Mouse (Mus musculus) embryonic facial prominence, embryonic 11.5 days (tissue): ENCODE results near the gene Npdc1. TPM values are rescaled to one million over a fixed set of nuclear protein-coding genes. Genes with fewer than 3 reads are reported as not detected.
A peak's percentile ranks its signal among the peaks of the same experiment; 100 is the strongest.

ENCODE experiments used
- ATAC-seq: fragments of 200-750 bp; cut with Nextera tagmentation; replicated peaks from 2 replicates; pipeline ENCODE4 v1.8.0; 2017; ENCODE audit warnings: low read depth; ENCODE audit not compliant: insufficient number of reproducible peaks, low FRiP score, low TSS enrichment
- DNase-seq: peaks from one replicate; pipeline ENCODE4 v3.0.0-alpha.2; 2015; ENCODE audit warnings: low spot score
- H3K27ac ChIP-seq: fragments of 300-500 bp; sonication (generic); replicated peaks from 2 replicates; pipeline ENCODE4 v1.5.1; 2014; ENCODE audit warnings: mild to moderate bottlenecking, low read depth, low read length, control low read depth
- H3K27me3 ChIP-seq: fragments of 300-500 bp; sonication (generic); 2 replicates; pipeline ENCODE4 v1.6.1; 2014; ENCODE audit warnings: mild to moderate bottlenecking, low read length, moderate library complexity, mixed read lengths; ENCODE audit not compliant: control insufficient read depth, insufficient read depth
- H3K36me3 ChIP-seq: fragments of 300-500 bp; sonication (generic); replicated peaks from 2 replicates; pipeline ENCODE4 v1.6.1; 2014; ENCODE audit warnings: low read depth, mild to moderate bottlenecking, low read length, moderate library complexity, mixed read lengths; ENCODE audit not compliant: control insufficient read depth, insufficient read depth
- H3K4me1 ChIP-seq: fragments of 300-500 bp; sonication (generic); 2 replicates; pipeline ENCODE4 v1.6.1; 2014; ENCODE audit warnings: low read length, mixed read lengths; ENCODE audit not compliant: control insufficient read depth, insufficient read depth
- H3K4me2 ChIP-seq: fragments of 300-500 bp; sonication (generic); 2 replicates; pipeline ENCODE4 v1.6.1; 2014; ENCODE audit warnings: low read depth, mild to moderate bottlenecking, control low read depth, low read length, moderate library complexity
- H3K4me3 ChIP-seq: fragments of 300-500 bp; sonication (generic); 2 replicates; pipeline ENCODE4 v1.5.1; 2014; ENCODE audit warnings: low read depth, low read length, control low read depth
- H3K9ac ChIP-seq: fragments of 300-500 bp; sonication (generic); replicated peaks from 2 replicates; pipeline ENCODE4 v1.6.1; 2014; ENCODE audit warnings: mild to moderate bottlenecking, control low read depth, low read length
- H3K9me3 ChIP-seq: fragments of 300-500 bp; sonication (generic); replicated peaks from 2 replicates; pipeline ENCODE4 v1.6.1; 2016; ENCODE audit warnings: mild to moderate bottlenecking, low read length, inconsistent platforms, mixed read lengths; ENCODE audit not compliant: control insufficient read depth
- WGBS: fragments of 180-500 bp; shearing (Covaris S2); extraction: QIAGEN DNeasy Blood & Tissue Kit; methylation state at CpG from one replicate; pipeline ENCODE4 v1.1.7; 2014; 5-methylcytosine and 5-hydroxymethylcytosine counted together
- polyA plus RNA-seq: library from polyadenylated mRNA; unstranded; fragments of >200 nt; fragmentation: Nextera tagmentation; extraction: Ambion mirVana; gene quantifications from 2 replicates; pipeline ENCODE4 v1.2.1, GENCODE M21; 2014

Npdc1 gene
- polyA plus RNA-seq, 1 experiment from 2014 or later = 26.8 TPM

- Histone ChIP-seq H3K4me1 (peaks cover 3% of the 10 kb centered on the region; the same call in 1 of the 2 replicates), H3K9me3 (no peaks in the 10 kb centered on the region), H3K36me3 (no peaks in the 10 kb centered on the region), H3K4me2 (no peak overlapping the region), H3K4me3 (no peak overlapping the region), H3K27me3 (peaks cover 13% of the 10 kb centered on the region), H3K27ac (no peak overlapping the region), H3K9ac (no peak overlapping the region; the same call in 1 of the 2 replicates)
- ATAC-seq (0 out of 2 replicates have a peak, but pooled peaks have one; percentile 4), DNase-seq (no peak)
- WGBS = 54% methylated on average over 13 of the region's 13 CpGs
Observed at GRCm38 (mm10) chr2:25363478-25364178, 35.5 kb upstream of the Npdc1 start.

- no peak overlapping the region for H3K4me3 ChIP-seq
- WGBS = 86% methylated on average over 4 of the region's 4 CpGs
- no peaks in the 10 kb centered on the region for H3K36me3 ChIP-seq
- peaks cover 3% of the 10 kb centered on the region; the same call in 1 of the 2 replicates for H3K4me1 ChIP-seq
- H3K9ac ChIP-seq = no peak overlapping the region; the same call in 1 of the 2 replicates
- peaks cover 13% of the 10 kb centered on the region for H3K27me3 ChIP-seq
- ATAC-seq = no peak
- no peaks in the 10 kb centered on the region for H3K9me3 ChIP-seq
- no peak overlapping the region for H3K27ac ChIP-seq
- no peak overlapping the region for H3K4me2 ChIP-seq
- no peak for DNase-seq
Observed at GRCm38 (mm10) chr2:25364313-25364712, 34.8 kb upstream of the Npdc1 start.

GRCm38 (mm10) chr2:25364761-25365090 lies 34.4 kb upstream of the Npdc1 start:
- ATAC-seq (peak; percentile 30; the same call in 1 of the 2 replicates), DNase-seq (no peak)
- Histone ChIP-seq H3K27me3 (peaks cover 13% of the 10 kb centered on the region), H3K36me3 (no peaks in the 10 kb centered on the region), H3K9ac (peak overlapping the region; percentile 66), H3K27ac (no peak overlapping the region), H3K4me1 (peaks cover 3% of the 10 kb centered on the region; the same call in 1 of the 2 replicates), H3K9me3 (no peaks in the 10 kb centered on the region), H3K4me2 (peak overlapping the region; percentile 97), H3K4me3 (peak overlapping the region; percentile 54)
- 19% methylated on average over 9 of the region's 9 CpGs for WGBS

GRCm38 (mm10) chr2:25365091-25365761 lies 33.9 kb upstream of the Npdc1 start, which contains the start of gene Uap1l1:
TSS of gene Uap1l1 (minus strand) at chr2:25365682.
- peak within 1 kb of the TSS; percentile 66 for H3K9ac ChIP-seq
- H3K36me3 ChIP-seq = no peaks in the 10 kb centered on the region
- peaks cover 13% of the 10 kb centered on the region for H3K27me3 ChIP-seq
- no peaks in the 10 kb centered on the region for H3K9me3 ChIP-seq
- no peak within 1 kb of the TSS for H3K27ac ChIP-seq
- H3K4me3 ChIP-seq = peak within 1 kb of the TSS; percentile 54
- H3K4me1 ChIP-seq = peaks cover 3% of the 10 kb centered on the region; the same call in 1 of the 2 replicates
- DNase-seq (peak; percentile 76), ATAC-seq (peak; percentile 74)
- under 1% methylated on average over 54 of the region's 54 CpGs for WGBS
- peak within 1 kb of the TSS; percentile 97 for H3K4me2 ChIP-seq

- Histone ChIP-seq H3K4me1 (peaks cover 8% of the 10 kb centered on the region), H3K4me2 (no peak overlapping the region), H3K9ac (no peak overlapping the region), H3K27me3 (no peaks in the 10 kb centered on the region), H3K9me3 (no peaks in the 10 kb centered on the region), H3K36me3 (no peaks in the 10 kb centered on the region), H3K27ac (no peak overlapping the region), H3K4me3 (no peak overlapping the region)
- DNase-seq (no peak), ATAC-seq (no peak)
- 79% methylated on average over 3 of the region's 3 CpGs for WGBS
Observed at GRCm38 (mm10) chr2:25369996-25370395, 29.2 kb upstream of the Npdc1 start.

GRCm38 (mm10) chr2:25371764-25372643 lies 27.1 kb upstream of the Npdc1 start, which contains the start of gene Sapcd2:
TSS of gene Sapcd2 (plus strand) at chr2:25372321.
- peaks cover 8% of the 10 kb centered on the region for H3K4me1 ChIP-seq
- no peaks in the 10 kb centered on the region for H3K27me3 ChIP-seq
- ATAC-seq = peak; percentile 92
- peak within 1 kb of the TSS; percentile 79 for H3K4me3 ChIP-seq
- WGBS = under 1% methylated on average over 65 of the region's 65 CpGs
- H3K9me3 ChIP-seq = no peaks in the 10 kb centered on the region
- peak within 1 kb of the TSS; percentile 96 for H3K4me2 ChIP-seq
- H3K36me3 ChIP-seq = no peaks in the 10 kb centered on the region; the same call in none of the 2 replicates
- peak within 1 kb of the TSS; percentile 82 for H3K27ac ChIP-seq
- H3K9ac ChIP-seq = peak within 1 kb of the TSS; percentile 82
- peak; percentile 93 for DNase-seq

- DNase-seq (no peak), ATAC-seq (no peak)
- no peak overlapping the region for H3K27ac ChIP-seq
- peak overlapping the region; percentile 96 for H3K4me2 ChIP-seq
- no peaks in the 10 kb centered on the region for H3K9me3 ChIP-seq
- peaks cover 8% of the 10 kb centered on the region for H3K4me1 ChIP-seq
- H3K4me3 ChIP-seq = peak overlapping the region; percentile 79
- H3K36me3 ChIP-seq = no peaks in the 10 kb centered on the region; the same call in none of the 2 replicates
- H3K9ac ChIP-seq = peak overlapping the region; percentile 82
- H3K27me3 ChIP-seq = no peaks in the 10 kb centered on the region
- WGBS = 3% methylated on average over 42 of the region's 42 CpGs
Observed at GRCm38 (mm10) chr2:25372644-25373391, 26.3 kb upstream of the Npdc1 start.
